Mouse (Mus musculus): ENCODE data around the gene Havcr2. TPM values are rescaled to one million over a fixed set of nuclear protein-coding genes. Genes with fewer than 3 reads are reported as not detected.
A peak's percentile ranks its signal among the peaks of the same experiment; 100 is the strongest.
"Not testable (repeated sequence)": the region's sequence is repeated elsewhere in the genome, so short reads cannot be mapped to it uniquely, and the experiment has no call there.

The Havcr2 gene
- polyA plus RNA-seq, 1 experiment from 2014 or later = 0.21 TPM

DNA sequence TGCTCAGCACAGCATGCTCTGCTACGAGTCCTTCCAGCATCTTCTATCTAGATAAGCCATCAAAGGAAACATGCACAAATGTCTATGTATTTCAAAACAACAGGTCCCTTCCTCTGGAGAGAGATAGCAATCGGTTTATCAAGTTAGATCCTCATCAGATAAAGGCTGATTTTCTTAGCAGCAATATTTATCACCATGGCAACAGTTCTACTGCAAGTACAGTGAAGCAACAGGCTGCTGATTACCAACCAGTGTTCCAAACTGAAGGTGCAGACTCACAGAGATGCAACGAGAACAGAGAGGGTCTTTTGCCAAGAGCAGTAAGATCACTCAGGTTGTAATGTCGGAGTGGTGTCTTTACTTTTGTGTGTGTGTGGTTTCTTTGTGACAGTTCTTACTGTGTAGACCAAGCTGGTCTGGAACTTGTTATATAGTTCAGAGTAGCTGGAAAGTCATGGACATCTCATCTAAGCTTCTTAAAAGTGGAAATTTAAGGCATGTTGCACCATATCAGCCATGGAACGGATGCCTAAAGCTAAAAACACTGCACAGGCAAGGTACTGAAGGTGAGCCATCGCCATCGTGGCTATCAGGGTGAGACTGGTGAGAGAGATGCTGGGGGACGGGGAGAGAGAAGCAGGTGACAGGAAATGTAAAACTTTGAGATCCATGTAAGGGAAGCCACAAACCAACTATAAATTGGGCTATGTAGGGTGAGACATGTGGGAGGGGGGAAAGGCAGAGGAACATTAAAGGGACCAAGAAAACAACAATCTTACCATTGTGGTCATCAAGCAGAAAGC is 33.4 kb upstream of the Havcr2 start:
- no peak overlapping the region for H3K4me2 ChIP-seq (replicated peaks; ENCODE audit: low read depth)
- H3K27ac ChIP-seq (ENCODE audit: low read depth, low read length) = no peak overlapping the region
- H3K4me3 ChIP-seq (ENCODE audit: low read depth, low read length) = no peak overlapping the region
- no peaks in the 10 kb centered on the region for H3K27me3 ChIP-seq (replicated peaks; ENCODE audit: control insufficient read depth, insufficient read depth, low read length)
- no peak for ATAC-seq
- no peak overlapping the region for H3K9ac ChIP-seq (ENCODE audit: low read depth, low read length)
- no peaks in the 10 kb centered on the region for H3K9me3 ChIP-seq (ENCODE audit: control insufficient read depth)
- 75% methylated on average over 8 of the region's 8 CpGs for WGBS
- no peak for TF ChIP-seq CTCF (IDR thresholded peaks at IDR 0.05; ENCODE audit: low read depth)
- no peaks in the 10 kb centered on the region for H3K36me3 ChIP-seq (ENCODE audit: control insufficient read depth, insufficient read depth)
- H3K4me1 ChIP-seq (replicated peaks; ENCODE audit: control insufficient read depth, insufficient read depth, low read length) = no peaks in the 10 kb centered on the region

DNA sequence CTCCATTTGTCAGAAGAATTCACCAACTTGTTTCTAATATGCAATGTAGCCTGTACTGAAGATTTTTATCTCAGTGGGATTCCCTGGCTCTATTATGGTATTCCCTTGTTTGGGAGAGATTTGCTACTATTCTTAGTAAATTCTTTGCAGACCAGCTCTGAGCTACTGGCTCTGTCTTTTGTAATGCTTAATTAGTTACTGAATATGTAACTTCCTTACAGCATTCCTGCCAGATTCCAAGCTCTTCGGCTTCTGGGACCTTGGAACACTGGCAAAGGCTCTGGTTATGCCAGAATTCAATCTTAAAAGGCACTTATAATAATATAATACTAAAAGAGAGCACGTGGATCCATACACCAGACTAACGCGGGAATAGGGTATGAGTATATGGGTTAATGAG is 26.6 kb upstream of the Havcr2 start:
- not testable (repeated sequence) for ATAC-seq; H3K36me3 ChIP-seq (ENCODE audit: control insufficient read depth, insufficient read depth); H3K4me1 ChIP-seq (replicated peaks; ENCODE audit: control insufficient read depth, insufficient read depth, low read length); H3K9me3 ChIP-seq (ENCODE audit: control insufficient read depth); H3K4me2 ChIP-seq (replicated peaks; ENCODE audit: low read depth); H3K27me3 ChIP-seq (replicated peaks; ENCODE audit: control insufficient read depth, insufficient read depth, low read length); H3K27ac ChIP-seq (ENCODE audit: low read depth, low read length); H3K9ac ChIP-seq (ENCODE audit: low read depth, low read length); H3K4me3 ChIP-seq (ENCODE audit: low read depth, low read length)
- 47% methylated on average over 4 of the region's 4 CpGs for WGBS

GRCm38 (mm10) chr11:46430123-46430522 is 24.6 kb upstream of the Havcr2 start:
- no peak overlapping the region for H3K4me3 ChIP-seq (ENCODE audit: low read depth, low read length)
- ATAC-seq = no peak
- no peaks in the 10 kb centered on the region for H3K9me3 ChIP-seq (ENCODE audit: control insufficient read depth)
- no peak overlapping the region for H3K4me2 ChIP-seq (replicated peaks; ENCODE audit: low read depth)
- H3K27me3 ChIP-seq (replicated peaks; ENCODE audit: control insufficient read depth, insufficient read depth, low read length) = no peaks in the 10 kb centered on the region
- no peaks in the 10 kb centered on the region for H3K36me3 ChIP-seq (ENCODE audit: control insufficient read depth, insufficient read depth)
- 92% methylated on average over 2 of the region's 2 CpGs for WGBS
- H3K27ac ChIP-seq (ENCODE audit: low read depth, low read length) = no peak overlapping the region
- no peak for TF ChIP-seq CTCF (IDR thresholded peaks at IDR 0.05; ENCODE audit: low read depth)
- H3K9ac ChIP-seq (ENCODE audit: low read depth, low read length) = no peak overlapping the region
- no peaks in the 10 kb centered on the region for H3K4me1 ChIP-seq (replicated peaks; ENCODE audit: control insufficient read depth, insufficient read depth, low read length)

DNA sequence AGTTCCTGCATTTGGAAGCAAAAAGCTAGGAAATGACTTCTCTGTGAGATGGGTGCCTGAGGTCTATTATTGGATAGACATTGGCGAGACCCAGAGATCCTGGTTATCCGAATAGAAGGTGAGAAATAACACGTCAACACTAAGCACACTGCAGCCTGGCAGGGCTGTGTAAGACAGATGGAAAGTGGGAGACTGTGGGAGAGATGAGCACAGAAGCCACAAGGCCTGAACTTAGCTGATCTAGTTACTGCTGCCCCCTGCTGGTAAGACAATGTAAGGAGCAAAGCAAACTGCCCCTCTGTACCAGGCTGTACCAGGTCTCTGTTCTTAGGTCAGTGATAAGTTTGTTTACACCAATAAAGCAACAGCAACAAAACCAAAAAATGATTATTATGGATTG is 23.6 kb upstream of the Havcr2 start:
- WGBS = 23% methylated on average over 3 of the region's 3 CpGs
- Histone ChIP-seq H3K4me1 (replicated peaks; ENCODE audit: control insufficient read depth, insufficient read depth, low read length) (no peaks in the 10 kb centered on the region), H3K36me3 (ENCODE audit: control insufficient read depth, insufficient read depth) (no peaks in the 10 kb centered on the region), H3K4me2 (replicated peaks; ENCODE audit: low read depth) (no peak overlapping the region), H3K4me3 (ENCODE audit: low read depth, low read length) (no peak overlapping the region), H3K9me3 (ENCODE audit: control insufficient read depth) (no peaks in the 10 kb centered on the region), H3K27ac (ENCODE audit: low read depth, low read length) (no peak overlapping the region), H3K27me3 (replicated peaks; ENCODE audit: control insufficient read depth, insufficient read depth, low read length) (no peaks in the 10 kb centered on the region), H3K9ac (ENCODE audit: low read depth, low read length) (no peak overlapping the region)
- peak; percentile 90 for TF ChIP-seq CTCF (IDR thresholded peaks at IDR 0.05; ENCODE audit: low read depth)
- ATAC-seq = peak; percentile 67; the same call in 1 of the 2 replicates

DNA sequence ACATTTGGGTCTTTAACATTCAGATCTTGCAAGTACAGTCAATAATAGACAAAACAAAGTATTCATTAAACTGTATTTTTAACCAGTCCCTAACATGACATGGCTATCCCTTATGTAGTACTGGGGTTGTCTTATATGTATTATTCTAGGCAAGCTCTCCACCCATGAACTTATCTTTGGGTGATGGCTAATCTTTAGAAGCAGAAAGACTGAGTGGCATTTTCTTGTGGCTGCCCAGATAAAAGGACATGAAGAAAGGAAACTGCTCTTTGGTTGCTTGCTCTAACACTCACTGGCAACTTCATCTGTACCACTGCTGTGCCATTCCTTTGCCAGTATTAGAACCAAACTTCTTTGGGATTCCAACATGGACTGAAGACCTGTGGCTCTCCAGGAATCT is 19.4 kb upstream of the Havcr2 start:
- ATAC-seq = no peak
- Histone ChIP-seq H3K4me2 (replicated peaks; ENCODE audit: low read depth) (no peak overlapping the region), H3K9me3 (ENCODE audit: control insufficient read depth) (no peaks in the 10 kb centered on the region), H3K4me1 (replicated peaks; ENCODE audit: control insufficient read depth, insufficient read depth, low read length) (peaks cover 3% of the 10 kb centered on the region; the same call in 1 of the 2 replicates), H3K27me3 (replicated peaks; ENCODE audit: control insufficient read depth, insufficient read depth, low read length) (no peaks in the 10 kb centered on the region), H3K9ac (ENCODE audit: low read depth, low read length) (no peak overlapping the region), H3K36me3 (ENCODE audit: control insufficient read depth, insufficient read depth) (no peaks in the 10 kb centered on the region), H3K4me3 (ENCODE audit: low read depth, low read length) (no peak overlapping the region), H3K27ac (ENCODE audit: low read depth, low read length) (no peak overlapping the region)
- no peak for TF ChIP-seq CTCF (IDR thresholded peaks at IDR 0.05; ENCODE audit: low read depth)

GRCm38 (mm10) chr11:46436760-46437458 is 17.8 kb upstream of the Havcr2 start, which contains the start of gene Med7:
Med7 (plus strand) TSS chr11:46436925.
- peak within 1 kb of the TSS; percentile 100 for H3K4me3 ChIP-seq (ENCODE audit: low read depth, low read length)
- H3K4me2 ChIP-seq (replicated peaks; ENCODE audit: low read depth) = peak within 1 kb of the TSS; percentile 78
- no peaks in the 10 kb centered on the region for H3K27me3 ChIP-seq (replicated peaks; ENCODE audit: control insufficient read depth, insufficient read depth, low read length)
- 0% methylated on average over 58 of the region's 59 CpGs for WGBS
- H3K36me3 ChIP-seq (ENCODE audit: control insufficient read depth, insufficient read depth) = peaks cover 4% of the 10 kb centered on the region; the same call in 1 of the 2 replicates
- no peaks in the 10 kb centered on the region for H3K9me3 ChIP-seq (ENCODE audit: control insufficient read depth)
- ATAC-seq = peak; percentile 100
- H3K4me1 ChIP-seq (replicated peaks; ENCODE audit: control insufficient read depth, insufficient read depth, low read length) = peaks cover 3% of the 10 kb centered on the region; the same call in 1 of the 2 replicates
- H3K9ac ChIP-seq (ENCODE audit: low read depth, low read length) = peak within 1 kb of the TSS; percentile 97
- no peak for TF ChIP-seq CTCF (IDR thresholded peaks at IDR 0.05; ENCODE audit: low read depth)
- H3K27ac ChIP-seq (ENCODE audit: low read depth, low read length) = peak within 1 kb of the TSS; percentile 96
